Mouse (Mus musculus) heart, embryonic 15.5 days (tissue): ENCODE results near the gene Siglecg. TPM values are rescaled to one million over a fixed set of nuclear protein-coding genes. Genes with fewer than 3 reads are reported as not detected.
A peak's percentile ranks its signal among the peaks of the same experiment; 100 is the strongest.

Source experiments
- ATAC-seq: fragments of 200-750 bp; cut with Nextera tagmentation; replicated peaks from 2 replicates; pipeline ENCODE4 v1.8.0; 2017; ENCODE audit warnings: low read depth, moderate TSS enrichment; ENCODE audit not compliant: insufficient number of reproducible peaks, insufficient read depth, low FRiP score
- H3K27ac ChIP-seq: fragments of 300-500 bp; sonication (generic); 2 replicates; pipeline ENCODE4 v1.5.1; 2015; ENCODE audit warnings: mild to moderate bottlenecking, inconsistent platforms
- H3K27me3 ChIP-seq: fragments of 300-500 bp; sonication (generic); 2 replicates; pipeline ENCODE4 v1.6.1; 2015; ENCODE audit warnings: inconsistent platforms
- H3K36me3 ChIP-seq: fragments of 300-500 bp; sonication (generic); 2 replicates; pipeline ENCODE4 v1.6.1; 2015; ENCODE audit warnings: mild to moderate bottlenecking, inconsistent platforms
- H3K4me1 ChIP-seq: fragments of 300-500 bp; sonication (generic); replicated peaks from 2 replicates; pipeline ENCODE4 v1.6.1; 2015; ENCODE audit warnings: inconsistent platforms
- H3K4me2 ChIP-seq: fragments of 300-500 bp; sonication (generic); 2 replicates; pipeline ENCODE4 v1.6.1; 2015; ENCODE audit warnings: inconsistent platforms, mild to moderate bottlenecking, moderate library complexity
- H3K4me3 ChIP-seq: fragments of 300-500 bp; sonication (generic); 2 replicates; pipeline ENCODE4 v1.5.1; 2015; ENCODE audit warnings: mild to moderate bottlenecking, inconsistent platforms
- H3K9ac ChIP-seq: fragments of 300-500 bp; sonication (generic); 2 replicates; pipeline ENCODE4 v1.6.1; 2015; ENCODE audit warnings: mild to moderate bottlenecking, inconsistent platforms
- H3K9me3 ChIP-seq: fragments of 300-500 bp; sonication (generic); replicated peaks from 2 replicates; pipeline ENCODE4 v1.6.1; 2016; ENCODE audit warnings: inconsistent platforms
- WGBS: fragments of 180-500 bp; shearing (Covaris S2); methylation state at CpG from one replicate; pipeline ENCODE4 v1.1.7; 2015; ENCODE audit warnings: mixed read lengths; 5-methylcytosine and 5-hydroxymethylcytosine counted together
- polyA plus RNA-seq: library from polyadenylated mRNA; unstranded; fragments of >200 nt; fragmentation: Nextera tagmentation; extraction: Ambion mirVana; gene quantifications from 2 replicates; pipeline ENCODE4 v1.2.1, GENCODE M21; 2015

The Siglecg gene
- polyA plus RNA-seq, 1 experiment from 2014 or later = 0.06 TPM

DNA sequence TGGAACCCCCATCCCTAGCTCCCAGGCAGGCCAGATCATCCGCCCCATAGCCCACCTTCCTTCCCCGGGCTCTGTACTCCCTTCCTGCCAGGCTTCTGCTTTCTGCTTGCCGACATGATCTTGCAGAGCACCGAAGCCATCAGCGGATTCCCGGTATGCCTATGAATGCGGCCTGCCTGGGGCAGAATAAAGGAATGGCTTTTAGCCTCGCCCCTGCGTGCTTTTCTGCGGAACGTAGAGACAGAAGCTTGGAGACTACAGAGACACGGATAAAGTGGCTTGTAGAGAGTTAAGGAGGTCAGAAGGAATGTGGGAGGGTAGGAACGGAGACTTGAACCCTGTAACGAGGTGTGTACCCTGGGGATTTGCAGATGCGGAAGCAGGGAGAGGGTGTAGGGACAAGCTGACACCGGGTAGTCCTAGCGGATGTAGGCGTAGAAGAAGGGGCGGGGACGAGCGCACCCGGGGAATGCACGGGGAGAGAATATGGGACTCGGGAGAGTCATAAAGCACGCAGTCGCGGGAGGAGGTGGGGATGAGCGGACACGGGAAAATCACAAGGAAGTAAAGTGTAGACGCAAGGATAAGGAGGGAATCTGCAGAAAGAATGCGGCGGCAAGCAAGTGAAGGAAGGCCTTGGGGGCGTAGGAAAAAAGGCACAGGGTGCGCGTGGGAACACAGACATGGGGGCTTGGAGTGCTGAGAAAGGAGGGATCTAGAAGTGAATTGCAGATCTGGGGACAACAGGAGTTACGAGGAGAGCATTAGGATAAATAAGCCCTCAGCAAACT, 35.3 kb downstream of the Siglecg start:
- H3K9me3 ChIP-seq = no peaks in the 10 kb centered on the region
- peaks cover 42% of the 10 kb centered on the region for H3K4me1 ChIP-seq
- peak overlapping the region; percentile 69 for H3K9ac ChIP-seq
- 1% methylated on average over 36 of the region's 36 CpGs for WGBS
- H3K27ac ChIP-seq = peak overlapping the region; percentile 97
- H3K4me3 ChIP-seq = peak overlapping the region; percentile 60
- peak; percentile 88 for ATAC-seq
- H3K4me2 ChIP-seq = peak overlapping the region; percentile 72
- no peaks in the 10 kb centered on the region for H3K27me3 ChIP-seq
- H3K36me3 ChIP-seq = no peaks in the 10 kb centered on the region

- Histone ChIP-seq H3K27me3 (no peaks in the 10 kb centered on the region), H3K9ac (peak within 1 kb of the TSS; percentile 69), H3K9me3 (no peaks in the 10 kb centered on the region), H3K36me3 (no peaks in the 10 kb centered on the region), H3K4me2 (peak within 1 kb of the TSS; percentile 72), H3K4me1 (peaks cover 48% of the 10 kb centered on the region), H3K4me3 (peak within 1 kb of the TSS; percentile 60), H3K27ac (peak within 1 kb of the TSS; percentile 97)
- WGBS = under 1% methylated on average over 27 of the region's 27 CpGs
- ATAC-seq = peak; percentile 98
Measured at GRCm38 (mm10) chr7:43443917-43444293, 35.9 kb downstream of the Siglecg start, which contains the start of the genes Etfb and Gm45233. Etfb (plus strand) TSS chr7:43444083. Gm45233 (plus strand) TSS chr7:43444128.

GRCm38 (mm10) chr7:43447801-43448200, 39.8 kb downstream of the Siglecg start:
- Histone ChIP-seq H3K4me3 (no peak overlapping the region), H3K36me3 (peaks cover 10% of the 10 kb centered on the region), H3K27ac (peak overlapping the region; percentile 69), H3K9me3 (no peaks in the 10 kb centered on the region), H3K4me1 (peaks cover 53% of the 10 kb centered on the region), H3K9ac (no peak overlapping the region), H3K4me2 (no peak overlapping the region), H3K27me3 (no peaks in the 10 kb centered on the region)
- 50% methylated on average over 4 of the region's 4 CpGs for WGBS
- no peak for ATAC-seq

- peaks cover 14% of the 10 kb centered on the region for H3K36me3 ChIP-seq
- ATAC-seq = no peak
- no peak overlapping the region for H3K9ac ChIP-seq
- no peak overlapping the region for H3K4me2 ChIP-seq
- no peaks in the 10 kb centered on the region for H3K9me3 ChIP-seq
- WGBS = 68% methylated on average over 2 of the region's 3 CpGs
- peaks cover 50% of the 10 kb centered on the region for H3K4me1 ChIP-seq
- H3K27me3 ChIP-seq = no peaks in the 10 kb centered on the region
- no peak overlapping the region for H3K4me3 ChIP-seq
- peak overlapping the region; percentile 69 for H3K27ac ChIP-seq
Measured at GRCm38 (mm10) chr7:43448246-43448645, 40.2 kb downstream of the Siglecg start.

- H3K27me3 ChIP-seq = no peaks in the 10 kb centered on the region
- H3K36me3 ChIP-seq = peaks cover 29% of the 10 kb centered on the region
- peak overlapping the region; percentile 69 for H3K27ac ChIP-seq
- H3K4me1 ChIP-seq = peaks cover 44% of the 10 kb centered on the region
- H3K4me3 ChIP-seq = no peak overlapping the region
- no peak overlapping the region for H3K4me2 ChIP-seq
- no peaks in the 10 kb centered on the region for H3K9me3 ChIP-seq
- no peak overlapping the region for H3K9ac ChIP-seq
- 90% methylated on average over 2 of the region's 2 CpGs for WGBS
- ATAC-seq = no peak
Measured at GRCm38 (mm10) chr7:43449811-43450210, 41.8 kb downstream of the Siglecg start.

DNA sequence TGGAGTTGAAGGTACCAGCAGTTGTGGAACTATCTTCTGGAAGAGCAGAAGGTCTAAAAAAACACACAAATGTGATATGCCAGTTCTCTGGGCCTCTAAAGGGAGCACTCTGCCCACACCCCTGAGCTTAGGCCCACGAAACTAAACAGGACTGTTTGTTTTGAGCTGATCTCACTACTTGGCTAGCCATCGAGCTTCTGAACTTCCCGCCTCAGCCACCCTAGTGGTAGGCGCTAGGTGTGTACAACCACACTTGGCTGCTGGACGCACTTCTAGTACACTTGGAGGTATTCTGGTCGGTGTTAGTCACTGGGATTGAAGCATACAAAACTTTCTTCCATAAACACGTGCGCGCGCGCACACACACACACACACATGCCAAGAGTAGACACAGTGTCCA, 43.7 kb downstream of the Siglecg start:
- no peaks in the 10 kb centered on the region for H3K9me3 ChIP-seq
- 90% methylated on average over 11 of the region's 11 CpGs for WGBS
- no peak overlapping the region for H3K4me2 ChIP-seq
- H3K36me3 ChIP-seq = peaks cover 46% of the 10 kb centered on the region
- no peak overlapping the region for H3K27ac ChIP-seq
- peaks cover 28% of the 10 kb centered on the region for H3K4me1 ChIP-seq
- no peak for ATAC-seq
- H3K27me3 ChIP-seq = no peaks in the 10 kb centered on the region
- no peak overlapping the region for H3K4me3 ChIP-seq
- H3K9ac ChIP-seq = no peak overlapping the region

GRCm38 (mm10) chr7:43452609-43453008, 44.6 kb downstream of the Siglecg start:
- no peak; the same call in 1 of the 2 replicates for ATAC-seq
- Histone ChIP-seq H3K4me3 (no peak overlapping the region), H3K9me3 (no peaks in the 10 kb centered on the region), H3K36me3 (peaks cover 55% of the 10 kb centered on the region), H3K27ac (no peak overlapping the region), H3K27me3 (no peaks in the 10 kb centered on the region), H3K4me1 (peaks cover 24% of the 10 kb centered on the region), H3K4me2 (no peak overlapping the region), H3K9ac (no peak overlapping the region)
- WGBS = 50% methylated on average over 4 of the region's 4 CpGs

- H3K36me3 ChIP-seq = peaks cover 57% of the 10 kb centered on the region
- 83% methylated on average over 14 of the region's 14 CpGs for WGBS
Measured at GRCm38 (mm10) chr7:43453599-43454355, 45.8 kb downstream of the Siglecg start.

GRCm38 (mm10) chr7:43454371-43454770, 46.4 kb downstream of the Siglecg start:
- no peak overlapping the region for H3K27ac ChIP-seq
- no peak overlapping the region for H3K4me2 ChIP-seq
- H3K4me1 ChIP-seq = peaks cover 6% of the 10 kb centered on the region
- no peak for ATAC-seq
- H3K27me3 ChIP-seq = no peaks in the 10 kb centered on the region
- WGBS = 76% methylated on average over 6 of the region's 6 CpGs
- no peak overlapping the region for H3K4me3 ChIP-seq
- H3K9ac ChIP-seq = no peak overlapping the region
- H3K36me3 ChIP-seq = peaks cover 57% of the 10 kb centered on the region
- no peaks in the 10 kb centered on the region for H3K9me3 ChIP-seq

More at GRCm38 (mm10) chr7:43453599-43454355, 45.8 kb downstream of the Siglecg start:
- no peaks in the 10 kb centered on the region for H3K27me3 ChIP-seq
- no peak for ATAC-seq
- no peak overlapping the region for H3K9ac ChIP-seq
- H3K4me3 ChIP-seq = no peak overlapping the region
- no peak overlapping the region for H3K27ac ChIP-seq
- peaks cover 12% of the 10 kb centered on the region for H3K4me1 ChIP-seq
- no peak overlapping the region for H3K4me2 ChIP-seq
- no peaks in the 10 kb centered on the region for H3K9me3 ChIP-seq

GRCm38 (mm10) chr7:43462851-43463250, 54.8 kb downstream of the Siglecg start, which contains the start of gene Vsig10l:
Vsig10l (plus strand) TSS chr7:43463151.
- H3K4me3 ChIP-seq = no peak within 1 kb of the TSS
- H3K27ac ChIP-seq = no peak within 1 kb of the TSS
- H3K9ac ChIP-seq = no peak within 1 kb of the TSS
- ATAC-seq = no peak
- 57% methylated on average over 4 of the region's 4 CpGs for WGBS
- H3K36me3 ChIP-seq = no peaks in the 10 kb centered on the region; the same call in 1 of the 2 replicates
- H3K4me2 ChIP-seq = no peak within 1 kb of the TSS
- no peaks in the 10 kb centered on the region for H3K9me3 ChIP-seq
- peaks cover 10% of the 10 kb centered on the region for H3K27me3 ChIP-seq
- H3K4me1 ChIP-seq = peaks cover 18% of the 10 kb centered on the region

- WGBS = 71% methylated on average over 7 of the region's 7 CpGs
- Histone ChIP-seq H3K9me3 (no peaks in the 10 kb centered on the region), H3K4me3 (no peak overlapping the region), H3K27me3 (peaks cover 10% of the 10 kb centered on the region), H3K36me3 (no peaks in the 10 kb centered on the region), H3K4me2 (no peak overlapping the region), H3K4me1 (peaks cover 18% of the 10 kb centered on the region), H3K27ac (no peak overlapping the region), H3K9ac (no peak overlapping the region)
- ATAC-seq = no peak
Measured at GRCm38 (mm10) chr7:43463976-43464375, 56.0 kb downstream of the Siglecg start.
